Mouse (Mus musculus) retina, adult 2 months (tissue): Measurements from ENCODE around the gene Krtap10-4.
"Not testable (repeated sequence)": the region's sequence is repeated elsewhere in the genome, so short reads cannot be mapped to it uniquely, and the experiment has no call there.

Experiments used
- DNase-seq: peaks from one replicate; pipeline ENCODE4 v3.0.0-alpha.2; 2012; ENCODE audit warnings: low read depth, low spot score

Krtap10-4 gene

DNA sequence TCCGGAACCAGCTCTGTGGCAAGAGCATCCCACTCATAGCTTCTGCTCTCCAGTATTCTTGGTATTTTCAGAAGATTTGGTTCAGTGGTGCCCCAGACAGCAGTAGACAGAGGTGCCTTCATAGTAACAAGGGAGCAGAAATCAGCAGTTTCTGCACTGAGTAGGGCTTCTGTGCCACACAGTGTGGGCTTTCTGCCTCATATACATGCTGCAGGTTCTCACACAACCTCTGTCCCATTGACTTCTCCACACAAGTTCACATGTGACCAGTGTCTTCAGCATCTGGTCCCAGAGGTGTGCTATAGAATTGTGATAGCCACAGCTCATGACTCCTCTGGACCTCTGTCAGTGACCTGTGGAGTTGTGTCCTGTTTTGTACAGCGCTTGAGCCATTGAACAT is 38.3 kb downstream of the Krtap10-4 start:
- DNase-seq = no peak

- not testable (repeated sequence) for DNase-seq
Measured at GRCm38 (mm10) chr10:77787876-77788275, 39.0 kb downstream of the Krtap10-4 start, which contains the start of gene Gm7137. TSS of gene Gm7137 (minus strand) at chr10:77788200.

GRCm38 (mm10) chr10:77783396-77783795 is 43.5 kb downstream of the Krtap10-4 start:
- DNase-seq = not testable (repeated sequence)

- not testable (repeated sequence) for DNase-seq
Measured at GRCm38 (mm10) chr10:77782442-77782841, 44.5 kb downstream of the Krtap10-4 start, which contains the start of gene Gm3250. TSS of gene Gm3250 (minus strand) at chr10:77782542.

DNA sequence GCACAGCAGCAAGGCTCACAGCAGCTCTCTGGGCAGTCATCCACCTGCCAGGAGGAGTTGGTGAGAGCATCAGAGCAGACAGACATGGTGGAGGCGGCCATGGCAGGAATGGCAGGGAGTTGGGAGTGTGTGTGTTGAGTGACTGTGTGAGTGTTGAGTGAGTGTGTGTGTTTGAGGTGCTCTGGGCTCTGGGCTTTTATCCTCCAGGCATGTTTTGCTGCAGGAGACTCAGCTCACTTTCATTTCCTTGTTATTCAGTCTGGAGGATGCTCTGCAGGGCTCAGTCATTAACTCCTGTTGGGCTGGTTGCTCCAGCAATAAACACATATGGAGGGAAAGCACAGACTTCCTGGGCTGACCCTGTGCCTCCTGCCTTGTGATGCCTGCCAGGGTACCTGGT is 50.1 kb downstream of the Krtap10-4 start, which contains the start of gene Gm7138:
Gm7138 (minus strand) TSS at position 101 of the 400 bp plus-strand sequence.
- DNase-seq = not testable (repeated sequence)
